Mouse (Mus musculus) large intestine, adult 2 months (tissue): Measurements from ENCODE around the gene Esp31. TPM values are rescaled to one million over a fixed set of nuclear protein-coding genes. Genes with fewer than 3 reads are reported as not detected.

ENCODE experiments used
- DNase-seq: peaks from one replicate; pipeline ENCODE4 v3.0.0-alpha.2; 2012; ENCODE audit warnings: low read depth, low spot score
- WGBS: fragments of 180-500 bp; shearing (Covaris S2); methylation state at CpG from one replicate; pipeline ENCODE4 v1.1.7; 2018; 5-methylcytosine and 5-hydroxymethylcytosine counted together
- polyA plus RNA-seq: library from polyadenylated mRNA; depleted of rRNA; stranded (reverse); fragments of >200 nt; gene quantifications from 2 replicates; pipeline ENCODE4 v1.2.3, GENCODE M21; 2012; rRNA removed

Gene Esp31
- polyA plus RNA-seq: not detected in 2 replicates

DNA sequence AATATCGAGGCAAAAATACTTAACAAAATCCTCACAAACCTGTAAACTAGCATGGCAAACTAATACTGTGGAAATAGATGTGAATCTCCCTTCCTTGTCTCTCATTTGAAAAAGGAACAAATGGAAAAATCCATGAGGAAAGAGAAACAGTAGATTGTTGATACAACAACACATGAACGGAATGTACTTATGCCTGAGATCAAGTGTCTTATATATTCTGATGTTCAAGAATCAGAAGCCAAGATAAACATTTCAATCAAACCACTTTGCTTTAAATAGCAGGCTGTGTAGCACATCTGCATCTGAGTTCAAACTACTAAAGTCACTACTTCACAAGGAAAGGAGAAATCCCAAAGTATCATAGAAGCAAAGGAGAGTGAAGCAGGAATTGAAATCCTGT, at the start of gene Esp31:
Gene Esp31 (plus strand): TSS at position 301 of the 400 bp plus-strand sequence.
- no peak for DNase-seq
- WGBS: 72% methylated on average over 2 of the region's 2 CpGs

Other genes with a start within 250 kb of the Esp31 start
- gene Esp36, start 219.3 kb upstream of the Esp31 start, polyA plus RNA-seq: not detected in 2 replicates
- gene Esp34, start 85.3 kb upstream of the Esp31 start, polyA plus RNA-seq: not detected in 2 replicates